Mouse (Mus musculus) R1 (cell line): ENCODE measurements around the gene Cux1.
A peak's percentile ranks its signal among the peaks of the same experiment; 100 is the strongest.

ENCODE experiments used
- DNase-seq: peaks from one replicate; pipeline ENCODE4 v3.0.0-alpha.2; 2018; ENCODE audit warnings: low read depth, low spot score

Cux1 gene

GRCm38 (mm10) chr5:136427772-136428497, 139.4 kb downstream of the Cux1 start:
- no peak for DNase-seq

- peak; percentile 7 for DNase-seq
Measured at GRCm38 (mm10) chr5:136427121-136427771, 140.0 kb downstream of the Cux1 start.

DNA sequence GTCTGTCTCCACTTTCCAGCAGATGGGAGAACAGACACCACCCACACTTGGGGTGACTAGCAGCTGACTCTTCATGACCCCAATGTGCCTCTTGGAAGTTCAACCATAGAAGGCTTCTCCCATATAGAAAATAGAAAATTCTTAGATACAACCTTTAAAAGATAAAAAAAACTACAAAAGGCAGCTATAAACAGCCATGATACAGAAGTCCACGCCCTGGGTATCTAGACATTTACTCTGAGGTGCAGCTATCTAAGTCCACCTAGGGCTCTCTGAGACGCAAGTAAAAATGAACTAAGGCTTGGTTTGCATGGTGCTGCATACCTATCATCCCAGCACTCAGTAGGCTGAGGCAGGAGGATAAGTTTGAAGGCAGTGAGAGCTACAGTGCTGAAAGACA, 144.3 kb downstream of the Cux1 start:
- no peak for DNase-seq

GRCm38 (mm10) chr5:136421885-136422284, 145.4 kb downstream of the Cux1 start:
- DNase-seq, result no peak

DNA sequence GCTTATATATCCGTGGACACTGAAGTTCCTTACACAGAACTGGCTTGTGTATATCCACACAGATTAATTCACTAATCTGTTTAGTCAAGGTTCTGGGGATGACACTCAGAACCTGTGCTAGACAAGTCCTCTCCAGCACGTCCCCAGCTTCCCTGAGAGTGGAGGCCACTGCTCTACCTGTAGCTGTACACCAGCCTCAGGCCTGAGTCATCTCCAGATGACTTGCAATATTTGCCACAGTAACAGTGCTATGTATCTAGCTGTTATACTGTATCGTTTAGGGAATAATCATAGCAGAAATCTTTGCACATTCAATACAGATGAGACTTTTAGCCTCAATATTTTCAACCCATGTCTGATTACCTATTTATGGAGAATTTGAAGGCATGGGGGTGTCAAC, 146.0 kb downstream of the Cux1 start:
- no peak for DNase-seq

DNA sequence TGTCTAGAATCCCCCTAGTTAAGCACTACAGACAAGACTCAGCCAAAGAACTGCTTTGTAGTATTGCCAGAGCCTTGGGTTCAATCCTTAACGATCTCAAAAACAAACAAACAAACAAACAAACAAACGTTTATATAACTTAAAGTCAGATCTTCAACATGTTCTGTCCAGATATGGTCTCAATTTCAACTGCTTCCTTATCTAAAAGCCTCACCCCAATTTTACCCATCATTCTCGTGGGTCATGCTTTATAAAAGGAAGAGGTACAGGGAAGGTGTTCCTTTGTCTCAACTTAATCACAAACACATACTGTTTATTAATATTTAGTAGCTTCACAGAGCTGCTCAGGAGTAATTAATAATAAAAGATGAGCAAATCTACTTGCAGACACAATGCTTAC, 146.9 kb downstream of the Cux1 start:
- DNase-seq, result no peak

DNA sequence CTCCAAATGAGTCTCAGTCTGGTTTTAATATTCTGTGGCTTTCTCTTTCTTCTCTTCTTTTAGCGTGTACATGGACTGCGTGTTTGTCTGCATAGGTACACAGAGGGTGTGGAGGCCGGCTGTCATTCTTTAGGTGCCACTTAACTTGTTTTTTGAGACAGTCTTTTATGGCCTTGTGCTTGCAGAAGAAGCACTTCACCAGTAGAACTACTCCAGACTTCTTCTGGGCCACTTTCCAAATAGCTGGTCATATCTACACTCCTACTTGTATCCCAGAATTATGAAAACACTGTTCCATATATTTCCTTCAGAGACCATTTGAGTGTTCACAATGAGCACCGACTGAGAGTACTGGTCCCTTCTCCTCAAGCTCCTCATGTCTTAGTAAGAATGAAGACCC, 149.4 kb downstream of the Cux1 start:
- DNase-seq, result no peak

- no peak for DNase-seq
Measured at GRCm38 (mm10) chr5:136414479-136414878, 152.8 kb downstream of the Cux1 start.

DNA sequence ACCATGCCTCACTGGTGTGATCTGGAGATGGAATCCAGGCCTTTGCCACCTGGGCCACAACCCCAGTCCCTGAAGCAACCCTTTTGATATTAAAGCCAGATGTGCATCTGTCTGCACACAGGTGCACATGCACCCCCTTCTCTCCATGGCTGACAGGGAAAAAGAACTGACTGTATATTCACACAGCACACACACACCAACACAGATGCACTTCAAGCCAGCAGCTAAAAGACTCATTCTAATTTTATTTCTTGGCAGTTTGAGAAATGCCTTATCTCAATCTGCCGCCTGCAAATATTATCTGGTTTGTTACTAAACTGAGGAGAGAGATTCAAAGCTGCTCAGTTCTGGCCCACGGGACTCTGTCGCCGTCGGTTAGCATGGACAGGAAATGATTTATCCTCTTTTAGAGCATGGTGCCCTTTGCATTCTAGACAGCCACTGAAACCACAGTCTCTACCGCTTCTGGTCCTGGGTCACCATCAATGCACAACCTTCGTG, 156.6 kb downstream of the Cux1 start:
- DNase-seq, result no peak

- no peak for DNase-seq
Measured at GRCm38 (mm10) chr5:136406357-136406756, 160.9 kb downstream of the Cux1 start.

DNA sequence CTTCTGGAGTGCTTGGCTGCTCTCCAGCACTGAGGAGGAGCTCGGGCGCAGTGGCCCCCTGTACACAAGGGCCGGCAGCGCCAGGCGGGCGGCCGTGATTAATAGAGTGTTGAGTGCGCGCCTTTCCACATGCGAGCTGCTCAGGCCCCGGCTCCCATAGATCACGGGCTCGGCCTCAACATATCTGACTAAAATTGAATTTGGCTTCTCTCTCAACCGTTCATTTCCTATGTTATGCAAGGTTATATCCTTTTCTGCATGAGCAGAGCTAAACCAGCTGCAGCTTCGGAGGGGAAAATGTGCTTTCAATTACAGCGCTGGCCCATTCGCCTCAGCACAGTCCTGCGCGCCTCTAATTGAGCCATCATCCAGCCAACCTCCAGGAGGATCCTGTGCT, 163.7 kb downstream of the Cux1 start:
- peak; percentile 33 for DNase-seq

DNA sequence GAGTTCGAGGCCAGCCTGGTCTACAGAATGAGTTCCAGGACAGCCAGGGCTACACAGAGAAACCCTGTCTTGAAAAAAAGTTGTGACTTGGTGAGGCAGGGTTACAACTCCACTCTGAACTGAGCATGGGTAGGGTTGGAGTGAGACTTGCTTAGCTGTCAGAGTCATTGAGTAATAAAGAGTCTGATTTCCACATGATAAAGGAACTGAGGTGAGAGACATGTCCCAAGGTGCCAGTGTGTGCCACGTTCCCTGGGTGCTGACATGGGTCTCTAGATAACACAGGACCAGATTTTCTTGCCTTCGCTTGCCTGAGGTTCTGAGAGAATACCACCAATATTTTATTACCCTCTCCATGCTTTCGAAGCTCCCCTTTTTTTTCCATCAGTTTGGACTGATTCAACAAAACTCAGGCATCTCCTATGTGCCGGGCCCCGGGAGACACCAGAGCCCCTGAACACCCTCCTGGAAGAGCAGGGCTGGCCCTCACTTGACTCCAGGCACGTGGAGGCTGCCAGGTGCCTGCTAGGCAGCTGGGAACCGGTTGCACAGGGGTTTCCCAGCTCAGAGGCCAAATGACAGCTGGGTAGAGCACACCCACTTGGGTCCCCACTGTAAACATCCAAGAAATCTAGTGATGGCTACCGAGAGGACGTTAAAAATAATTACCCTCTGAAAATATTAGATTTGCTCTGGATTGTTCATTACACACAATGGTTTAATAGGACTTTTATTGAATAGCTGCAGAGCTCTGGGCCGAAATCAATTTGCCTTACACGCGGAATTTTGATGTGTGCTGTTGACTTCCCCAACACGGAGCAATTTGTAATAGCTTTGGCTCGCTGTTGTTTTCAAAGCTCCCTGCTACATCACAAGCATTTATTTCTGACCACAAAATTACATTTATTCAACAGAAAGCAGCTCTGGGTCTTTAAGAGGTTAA, 164.4 kb downstream of the Cux1 start:
- no peak for DNase-seq

DNA sequence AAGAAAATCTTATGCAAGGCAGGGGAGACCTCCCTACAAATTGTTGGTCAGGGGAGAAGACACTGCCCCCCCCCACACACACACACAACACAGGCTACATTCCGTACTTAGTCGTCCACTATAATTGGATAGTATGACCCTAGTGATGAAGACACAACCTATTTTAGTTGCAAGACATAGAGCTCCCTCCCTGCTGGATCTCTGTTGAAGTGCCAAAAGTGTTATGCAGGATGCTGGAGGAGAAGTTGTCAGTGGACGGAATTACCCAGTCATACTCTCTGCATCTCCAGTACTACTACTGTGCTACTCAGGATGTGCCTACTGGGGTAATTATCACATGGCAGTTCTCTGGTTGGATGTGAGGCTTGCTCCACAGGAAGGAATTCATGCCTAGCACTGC, 168.6 kb downstream of the Cux1 start:
- no peak for DNase-seq

DNA sequence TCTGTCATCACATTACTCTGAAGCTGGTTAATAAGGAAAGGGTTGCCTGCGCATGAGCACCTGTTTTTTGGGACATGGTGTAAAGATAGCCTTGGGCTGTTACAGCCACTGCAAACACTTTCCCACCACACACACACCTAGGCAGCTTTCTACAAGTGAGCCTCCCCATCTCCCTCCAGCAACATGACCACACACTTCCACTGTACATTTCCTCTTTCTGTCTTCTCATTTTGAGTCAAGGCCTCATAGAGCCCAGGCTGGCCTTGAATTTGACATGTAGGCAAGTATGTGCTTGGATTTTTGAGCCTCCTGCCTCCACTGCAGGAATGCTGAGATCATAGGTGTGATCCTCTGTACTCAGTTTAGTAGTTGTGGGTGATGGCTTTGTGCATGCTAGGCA, 170.6 kb downstream of the Cux1 start:
- DNase-seq, result no peak

DNA sequence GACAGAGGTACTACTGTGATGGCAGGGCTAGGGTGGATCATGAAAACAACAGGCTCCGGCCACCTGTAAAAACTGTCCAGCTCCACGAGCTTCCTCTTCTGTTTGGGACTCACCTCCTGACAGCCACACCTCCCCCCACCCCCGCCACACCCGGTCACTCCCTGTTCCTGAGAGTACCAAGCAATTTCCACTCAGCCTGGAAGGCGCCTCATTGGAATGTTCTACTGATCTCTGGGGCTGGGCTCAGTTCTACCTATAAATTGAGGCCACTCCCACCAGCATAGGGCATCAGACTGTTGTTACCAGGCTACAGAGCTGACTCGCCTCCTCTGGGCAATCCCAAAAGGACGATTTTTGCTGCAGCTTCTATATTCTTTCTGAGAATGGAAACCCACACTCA, 171.0 kb downstream of the Cux1 start:
- DNase-seq, result peak; percentile 89

GRCm38 (mm10) chr5:136395600-136396195, 171.6 kb downstream of the Cux1 start:
- peak; percentile 70 for DNase-seq

- no peak for DNase-seq
Measured at GRCm38 (mm10) chr5:136394517-136395212, 172.6 kb downstream of the Cux1 start.

- DNase-seq, result no peak
Measured at GRCm38 (mm10) chr5:136393621-136394020, 173.7 kb downstream of the Cux1 start.

- peak; percentile 43 for DNase-seq
Measured at GRCm38 (mm10) chr5:136386757-136387156, 180.5 kb downstream of the Cux1 start.

GRCm38 (mm10) chr5:136385161-136385560, 182.1 kb downstream of the Cux1 start:
- DNase-seq, result no peak
